Mouse (Mus musculus): ENCODE results near the gene Dnajb8.

DNA sequence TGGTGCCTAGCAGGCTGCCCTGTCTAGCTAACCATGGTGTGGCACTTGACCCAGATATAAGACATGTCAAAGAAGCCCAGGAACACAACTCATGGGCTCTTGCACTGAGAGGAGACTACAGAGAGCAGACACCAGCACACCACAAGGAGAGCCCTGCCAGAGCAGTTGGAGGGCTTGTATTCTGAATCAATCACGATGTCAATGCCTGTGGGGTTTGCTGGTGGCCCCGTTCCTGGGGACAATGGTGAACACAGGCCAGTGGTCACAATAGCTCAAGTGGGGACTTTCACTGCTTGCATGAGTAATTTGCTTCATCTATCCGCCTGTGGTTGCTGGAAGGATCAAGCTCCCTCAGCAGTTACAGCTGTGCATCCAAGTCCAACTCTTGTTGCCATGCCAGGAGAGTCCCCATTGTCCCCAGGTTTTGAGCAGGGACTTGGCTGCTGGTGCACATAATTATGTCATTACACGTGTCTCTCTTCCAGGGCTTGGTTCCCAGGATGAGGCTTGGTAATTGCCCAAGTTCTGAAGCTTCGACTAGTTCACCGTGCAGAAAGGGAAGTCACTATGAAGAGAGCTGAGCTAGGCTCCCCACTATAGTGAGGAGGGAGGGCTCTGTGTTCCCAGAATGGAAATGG, 68.2 kb downstream of the Dnajb8 start:
- TF ChIP-seq CTCF (IDR thresholded peaks at IDR 0.05) (no peak), POLR2A (IDR thresholded peaks at IDR 0.05; ENCODE audit: insufficient read depth, low read depth, low read length) (no peak), EP300 (IDR thresholded peaks at IDR 0.05; ENCODE audit: insufficient read depth, low read depth, low read length) (no peak)

All from heart, adult 2 months (tissue).